Mouse (Mus musculus) forebrain, embryonic 11.5 days (tissue): ENCODE measurements around the gene Smad3. TPM values are rescaled to one million over a fixed set of nuclear protein-coding genes. Genes with fewer than 3 reads are reported as not detected.

ENCODE experiments used
- ATAC-seq: fragments of 200-750 bp; cut with Nextera tagmentation; replicated peaks from 2 replicates; pipeline ENCODE4 v1.8.0; 2017; ENCODE audit warnings: moderate TSS enrichment; ENCODE audit not compliant: low FRiP score
- DNase-seq: peaks from one replicate; pipeline ENCODE4 v3.0.0-alpha.2; 2017; ENCODE audit warnings: low spot score
- H3K27ac ChIP-seq: fragments of 300-500 bp; sonication (generic); 2 replicates; pipeline ENCODE4 v1.5.1; 2014; ENCODE audit warnings: low read depth, low read length
- H3K27me3 ChIP-seq: fragments of 300-500 bp; sonication (generic); 2 replicates; pipeline ENCODE4 v1.6.1; 2014; ENCODE audit warnings: mild to moderate bottlenecking, low read length, mixed read lengths; ENCODE audit not compliant: control insufficient read depth, insufficient read depth
- H3K36me3 ChIP-seq: fragments of 300-500 bp; sonication (generic); 2 replicates; pipeline ENCODE4 v1.6.1; 2014; ENCODE audit warnings: mild to moderate bottlenecking, low read length, moderate library complexity, mixed read lengths; ENCODE audit not compliant: control insufficient read depth, insufficient read depth
- H3K4me1 ChIP-seq: fragments of 300-500 bp; sonication (generic); replicated peaks from 2 replicates; pipeline ENCODE4 v1.6.1; 2014; ENCODE audit warnings: low read length, mixed read lengths; ENCODE audit not compliant: control insufficient read depth, insufficient read depth
- H3K4me2 ChIP-seq: fragments of 300-500 bp; sonication (generic); 2 replicates; pipeline ENCODE4 v1.6.1; 2014; ENCODE audit warnings: low read depth, mild to moderate bottlenecking, low read length, moderate library complexity, mixed read lengths; ENCODE audit not compliant: severe bottlenecking
- H3K4me3 ChIP-seq: fragments of 300-500 bp; sonication (generic); 2 replicates; pipeline ENCODE4 v1.5.1; 2014; ENCODE audit warnings: low read depth, low read length
- H3K9ac ChIP-seq: fragments of 300-500 bp; sonication (generic); 2 replicates; pipeline ENCODE4 v1.6.1; 2014; ENCODE audit warnings: low read length
- H3K9me3 ChIP-seq: fragments of 300-500 bp; sonication (generic); 2 replicates; pipeline ENCODE4 v1.6.1; 2016; ENCODE audit warnings: low read length, mixed read lengths; ENCODE audit not compliant: control insufficient read depth
- WGBS: fragments of 180-500 bp; shearing (Covaris S2); extraction: QIAGEN DNeasy Blood & Tissue Kit; methylation state at CpG from one replicate; pipeline ENCODE4 v1.1.7; 2014; 5-methylcytosine and 5-hydroxymethylcytosine counted together
- polyA plus RNA-seq: library from polyadenylated mRNA; unstranded; fragments of >200 nt; fragmentation: Nextera tagmentation; extraction: Ambion mirVana; gene quantifications from 2 replicates; pipeline ENCODE4 v1.2.1, GENCODE M21; 2014

Smad3 gene
- polyA plus RNA-seq, 1 experiment from 2014 or later, result 17.9 TPM

GRCm38 (mm10) chr9:63716150-63717138 is 41.4 kb downstream of the Smad3 start:
- Histone ChIP-seq H3K9me3 (no peaks in the 10 kb centered on the region), H3K9ac (no peak overlapping the region), H3K27ac (no peak overlapping the region), H3K36me3 (no peaks in the 10 kb centered on the region), H3K4me2 (no peak overlapping the region), H3K4me3 (no peak overlapping the region), H3K4me1 (peaks cover 4% of the 10 kb centered on the region; the same call in 1 of the 2 replicates), H3K27me3 (no peaks in the 10 kb centered on the region)
- WGBS, result 42% methylated on average over 18 of the region's 18 CpGs
- no peak for ATAC-seq
- no peak for DNase-seq

GRCm38 (mm10) chr9:63714572-63714971 is 43.2 kb downstream of the Smad3 start:
- no peak overlapping the region for H3K4me3 ChIP-seq
- peaks cover 4% of the 10 kb centered on the region; the same call in 1 of the 2 replicates for H3K4me1 ChIP-seq
- H3K4me2 ChIP-seq, result no peak overlapping the region
- H3K36me3 ChIP-seq, result 0 out of 2 replicates have a peak, but pooled peaks cover 2% of the 10 kb centered on the region
- H3K9me3 ChIP-seq, result no peaks in the 10 kb centered on the region; the same call in 1 of the 2 replicates
- no peak for ATAC-seq
- WGBS, result 88% methylated on average over 6 of the region's 6 CpGs
- no peak for DNase-seq
- no peak overlapping the region for H3K27ac ChIP-seq
- no peak overlapping the region for H3K9ac ChIP-seq
- H3K27me3 ChIP-seq, result no peaks in the 10 kb centered on the region

GRCm38 (mm10) chr9:63712838-63713237 is 45.0 kb downstream of the Smad3 start:
- no peaks in the 10 kb centered on the region; the same call in 1 of the 2 replicates for H3K9me3 ChIP-seq
- H3K4me2 ChIP-seq, result no peak overlapping the region
- 0 out of 2 replicates have a peak, but pooled peaks cover 3% of the 10 kb centered on the region for H3K36me3 ChIP-seq
- no peak overlapping the region for H3K4me3 ChIP-seq
- H3K9ac ChIP-seq, result no peak overlapping the region
- peaks cover 4% of the 10 kb centered on the region; the same call in 1 of the 2 replicates for H3K4me1 ChIP-seq
- H3K27me3 ChIP-seq, result no peaks in the 10 kb centered on the region
- no peak overlapping the region for H3K27ac ChIP-seq
- DNase-seq (no peak), ATAC-seq (no peak)
- 69% methylated on average over 6 of the region's 6 CpGs for WGBS

GRCm38 (mm10) chr9:63711580-63712230 is 46.1 kb downstream of the Smad3 start:
- H3K4me3 ChIP-seq, result no peak overlapping the region
- DNase-seq, result no peak
- 89% methylated on average over 13 of the region's 13 CpGs for WGBS
- no peak overlapping the region for H3K9ac ChIP-seq
- H3K4me1 ChIP-seq, result peaks cover 3% of the 10 kb centered on the region; the same call in 1 of the 2 replicates
- H3K4me2 ChIP-seq, result no peak overlapping the region
- H3K36me3 ChIP-seq, result 0 out of 2 replicates have a peak, but pooled peaks cover 3% of the 10 kb centered on the region
- no peaks in the 10 kb centered on the region for H3K27me3 ChIP-seq
- no peak overlapping the region for H3K27ac ChIP-seq
- no peak for ATAC-seq
- H3K9me3 ChIP-seq, result no peaks in the 10 kb centered on the region; the same call in 1 of the 2 replicates

GRCm38 (mm10) chr9:63709857-63710256 is 47.9 kb downstream of the Smad3 start:
- Histone ChIP-seq H3K4me1 (0 out of 2 replicates have a peak, but pooled peaks cover 4% of the 10 kb centered on the region), H3K9me3 (no peaks in the 10 kb centered on the region; the same call in 1 of the 2 replicates), H3K36me3 (0 out of 2 replicates have a peak, but pooled peaks cover 3% of the 10 kb centered on the region), H3K4me2 (no peak overlapping the region), H3K27ac (no peak overlapping the region), H3K9ac (no peak overlapping the region), H3K4me3 (no peak overlapping the region), H3K27me3 (no peaks in the 10 kb centered on the region)
- DNase-seq, result no peak
- no peak for ATAC-seq
- WGBS, result 94% methylated on average over 5 of the region's 5 CpGs

GRCm38 (mm10) chr9:63709266-63709665 is 48.5 kb downstream of the Smad3 start:
- no peak for ATAC-seq
- Histone ChIP-seq H3K4me1 (0 out of 2 replicates have a peak, but pooled peaks cover 4% of the 10 kb centered on the region), H3K27me3 (no peaks in the 10 kb centered on the region), H3K4me2 (no peak overlapping the region), H3K27ac (no peak overlapping the region), H3K9me3 (no peaks in the 10 kb centered on the region; the same call in 1 of the 2 replicates), H3K9ac (no peak overlapping the region), H3K4me3 (no peak overlapping the region), H3K36me3 (0 out of 2 replicates have a peak, but pooled peaks cover 3% of the 10 kb centered on the region)
- no peak for DNase-seq

GRCm38 (mm10) chr9:63707816-63708588 is 49.8 kb downstream of the Smad3 start:
- no peak overlapping the region for H3K4me3 ChIP-seq
- H3K4me1 ChIP-seq, result 0 out of 2 replicates have a peak, but pooled peaks cover 4% of the 10 kb centered on the region
- no peak overlapping the region for H3K4me2 ChIP-seq
- H3K9me3 ChIP-seq, result no peaks in the 10 kb centered on the region; the same call in 1 of the 2 replicates
- DNase-seq (no peak), ATAC-seq (no peak)
- no peaks in the 10 kb centered on the region for H3K27me3 ChIP-seq
- 0 out of 2 replicates have a peak, but pooled peaks cover 3% of the 10 kb centered on the region for H3K36me3 ChIP-seq
- H3K9ac ChIP-seq, result no peak overlapping the region
- no peak overlapping the region for H3K27ac ChIP-seq
- WGBS, result 93% methylated on average over 9 of the region's 9 CpGs
